Mouse (Mus musculus): ENCODE data around the gene Rrp1b. TPM values are rescaled to one million over a fixed set of nuclear protein-coding genes. Genes with fewer than 3 reads are reported as not detected.

The Rrp1b gene
- 9.9 and 13.9 TPM in 2 replicates for polyA plus RNA-seq (2012; rRNA removed; ENCODE audit: low replicate concordance)

GRCm38 (mm10) chr17:32035609-32036508 lies at the start of gene Rrp1b, which contains the start of gene Hsf2bp:
Gene Rrp1b, plus strand, starts transcription at chr17:32036100.
Gene Hsf2bp, minus strand, starts transcription at chr17:32036349.

Other genes with a start within 250 kb of the Rrp1b start
- gene Sik1, start 180.3 kb upstream of the Rrp1b start, polyA plus RNA-seq (2012; rRNA removed; ENCODE audit: low replicate concordance): 34.3 and 52.8 TPM in 2 replicates
- 0.10 TPM in 1 of 2 replicates, not detected in the other for gene Hsf2bp, start 249 bp downstream of the Rrp1b start, polyA plus RNA-seq (2012; rRNA removed; ENCODE audit: low replicate concordance)
- gene Notch3, start 130.8 kb downstream of the Rrp1b start, polyA plus RNA-seq (2012; rRNA removed; ENCODE audit: low replicate concordance): 55.4 and 108 TPM in 2 replicates
- gene Ephx3, start 153.4 kb downstream of the Rrp1b start, polyA plus RNA-seq (2012; rRNA removed; ENCODE audit: low replicate concordance): 2.5 and 5.4 TPM in 2 replicates
- gene Brd4, start 248.6 kb downstream of the Rrp1b start, polyA plus RNA-seq (2012; rRNA removed; ENCODE audit: low replicate concordance): 20.0 and 46.1 TPM in 2 replicates